Mouse (Mus musculus): ENCODE data around the gene Aqp3. TPM values are rescaled to one million over a fixed set of nuclear protein-coding genes. Genes with fewer than 3 reads are reported as not detected.

Aqp3 gene
- polyA plus RNA-seq (2017; shearing (Covaris generic)) = 10 to 100 TPM; 12.6 to 20.1 TPM

GRCm38 (mm10) chr4:41097871-41098576 lies at the start of gene Aqp3:
Aqp3 (minus strand) TSS chr4:41098183.

GRCm38 (mm10) chr4:41135711-41136453 lies 37.9 kb upstream of the Aqp3 start, which contains the start of gene Ube2r2:
Ube2r2 (plus strand) TSS chr4:41135743.

GRCm38 (mm10) chr4:41124180-41124951 lies 26.4 kb upstream of the Aqp3 start, which contains the start of gene Nol6:
Nol6 (minus strand) TSS chr4:41124455.

GRCm38 (mm10) chr4:41047524-41048271 lies 50.3 kb downstream of the Aqp3 start, which contains the start of gene Aqp7:
Aqp7 (minus strand) TSS chr4:41048139.

Other genes with a start within 250 kb of the Aqp3 start
- gene B4galt1, start 244.2 kb downstream of the Aqp3 start, polyA plus RNA-seq (2017; shearing (Covaris generic)) = 10 to 100 TPM; 56.0 to 91.2 TPM
- not detected for gene Spink4, start 178.1 kb downstream of the Aqp3 start, polyA plus RNA-seq (2017; shearing (Covaris generic))
- gene Bag1, start 149.9 kb downstream of the Aqp3 start, polyA plus RNA-seq (2017; shearing (Covaris generic)) = 100 to 1,000 TPM; 200 to 201 TPM
- 10 to 100 TPM; 85.1 to 91.0 TPM for gene Chmp5, start 149.8 kb downstream of the Aqp3 start, polyA plus RNA-seq (2017; shearing (Covaris generic))
- gene Nfx1, start 127.3 kb downstream of the Aqp3 start, polyA plus RNA-seq (2017; shearing (Covaris generic)) = 100 to 1,000 TPM in 1 of 2 experiments, 10 to 100 TPM in 1; 93.4 to 103 TPM
- gene Aqp7, start 50.0 kb downstream of the Aqp3 start, polyA plus RNA-seq (2017; shearing (Covaris generic)) = under 1 TPM; 0.37 to 0.44 TPM
- 10 to 100 TPM; 41.8 to 45.2 TPM for gene Nol6, start 26.3 kb upstream of the Aqp3 start, polyA plus RNA-seq (2017; shearing (Covaris generic))
- gene Ube2r2, start 37.6 kb upstream of the Aqp3 start, polyA plus RNA-seq (2017; shearing (Covaris generic)) = 100 to 1,000 TPM; 133 to 136 TPM
- 10 to 100 TPM; 52.1 to 66.8 TPM for gene Ubap2, start 177.0 kb upstream of the Aqp3 start, polyA plus RNA-seq (2017; shearing (Covaris generic))
- 10 to 100 TPM; 66.3 to 94.5 TPM for gene Dcaf12, start 216.7 kb upstream of the Aqp3 start, polyA plus RNA-seq (2017; shearing (Covaris generic))